Mouse (Mus musculus) left cerebral cortex, adult 9 months (tissue): ENCODE results near the gene Slc30a10.

Experiments
- DNase-seq, 2 experiments: peaks; one replicate each; pipeline ENCODE4 v3.0.0; 2022; ENCODE audit warnings: low spot score in 2 of 2

Gene Slc30a10

DNA sequence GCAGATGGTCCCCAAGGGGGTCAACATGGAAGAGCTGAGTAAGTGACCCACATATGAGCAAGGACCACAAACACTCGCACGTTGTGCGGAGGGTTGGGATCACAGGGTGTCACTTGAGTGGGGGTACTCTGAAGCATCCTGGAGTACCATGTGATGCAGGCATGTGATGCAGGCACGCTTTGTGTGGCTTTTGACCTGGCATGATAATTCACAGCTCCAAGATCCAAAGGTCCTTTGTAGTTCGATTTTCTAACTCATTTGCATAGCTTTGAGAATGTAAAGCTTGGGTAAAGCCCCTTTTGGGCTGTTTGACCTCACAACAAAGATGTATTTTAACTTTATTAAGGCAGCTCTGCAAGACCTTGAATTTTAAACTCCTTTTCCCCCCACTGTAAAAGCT lies 8.2 kb downstream of the Slc30a10 start:
- DNase-seq = no peak

DNA sequence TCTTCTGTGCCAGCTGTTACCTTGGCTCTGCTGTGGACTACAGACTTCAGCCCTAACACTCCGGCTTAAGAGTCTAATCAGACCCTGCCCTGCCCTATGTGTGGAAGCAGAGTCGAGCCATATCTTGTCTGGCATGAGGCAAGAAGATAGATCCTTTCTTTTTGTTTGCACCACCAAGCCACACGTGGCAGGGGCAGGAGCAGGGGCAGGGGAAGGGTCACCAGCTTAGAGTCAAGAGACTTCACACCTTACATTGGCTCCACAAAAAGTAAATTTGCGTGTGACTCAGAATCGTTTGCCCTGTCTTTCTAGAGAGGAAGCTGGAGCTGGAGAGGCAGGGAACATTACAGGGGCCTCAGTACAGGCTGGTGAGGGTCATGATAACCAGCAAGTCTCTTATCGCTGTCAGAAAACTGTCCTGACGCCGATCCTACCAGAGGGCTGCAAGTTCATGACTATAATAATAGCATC lies 14.9 kb downstream of the Slc30a10 start:
- DNase-seq = no peak

DNA sequence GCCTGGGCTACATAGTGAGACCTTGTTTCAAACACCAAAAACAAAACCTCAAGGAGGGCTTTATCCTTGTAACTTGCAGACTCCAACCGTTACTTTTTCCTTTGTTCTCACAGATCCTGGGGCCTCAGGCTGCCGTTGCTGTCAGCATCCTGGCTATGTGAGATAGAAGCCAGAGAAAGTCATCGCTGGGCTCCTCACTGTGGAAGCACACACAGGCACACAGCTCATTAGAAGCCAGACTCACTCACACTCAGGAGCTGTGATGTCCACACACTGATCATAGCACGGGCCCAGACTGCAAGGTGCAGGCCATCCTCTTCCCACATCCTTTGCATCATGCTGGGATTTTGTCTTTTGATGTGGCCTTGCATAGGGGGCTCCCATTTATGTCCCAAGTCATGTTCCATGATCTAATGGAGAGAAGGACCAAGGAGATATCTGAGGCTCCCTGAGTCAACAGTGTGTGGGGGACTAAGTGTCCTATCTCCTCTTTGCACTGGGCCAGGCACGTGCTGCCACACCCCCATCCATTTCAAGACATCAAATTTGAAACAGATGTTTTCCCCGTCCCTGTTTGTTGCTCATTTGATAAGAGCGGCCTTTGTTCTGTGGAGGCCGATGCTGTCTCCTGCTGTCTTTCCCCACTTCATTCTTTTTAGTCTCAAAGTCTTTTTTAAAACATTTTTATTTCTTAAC lies 17.5 kb downstream of the Slc30a10 start:
- no peak for DNase-seq

DNA sequence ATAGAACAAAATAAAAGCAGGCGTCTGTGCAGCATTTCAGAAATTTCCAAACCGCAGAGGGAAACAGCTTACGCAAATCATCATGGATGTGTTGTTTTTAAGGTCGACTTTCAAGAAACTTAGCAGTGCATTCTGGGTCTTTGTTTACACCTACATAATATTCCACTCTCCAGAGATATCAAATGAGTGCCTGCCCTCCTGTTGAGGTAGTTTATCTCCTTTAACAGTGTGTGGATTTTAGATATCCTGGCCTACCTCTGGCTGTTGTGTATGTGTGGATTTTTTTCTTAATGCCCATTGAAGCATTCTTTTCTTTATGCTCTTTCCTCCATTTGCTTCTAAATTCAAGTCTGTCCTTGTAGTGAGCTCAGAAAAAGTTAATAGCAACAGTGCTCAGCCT lies 18.1 kb downstream of the Slc30a10 start:
- no peak for DNase-seq

DNA sequence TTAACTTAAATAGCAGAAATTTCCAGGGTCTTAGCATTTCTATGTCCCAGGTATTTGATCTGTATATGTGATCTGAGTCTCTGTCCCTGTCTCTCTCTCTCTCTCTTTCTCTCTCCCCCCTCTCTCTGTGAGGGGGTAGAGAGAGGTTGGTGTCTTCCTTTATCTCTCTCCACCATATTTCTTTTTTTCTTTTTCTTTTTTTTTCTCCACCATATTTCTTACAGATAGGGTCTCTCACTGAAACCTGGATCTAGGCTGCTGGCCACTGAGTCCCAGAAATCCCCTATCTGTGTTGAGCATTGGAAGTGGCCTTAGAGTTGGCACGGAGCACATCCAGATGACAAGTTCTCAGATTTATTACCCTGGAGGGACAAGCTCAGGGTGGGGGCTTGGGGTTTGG lies 18.8 kb downstream of the Slc30a10 start:
- DNase-seq = no peak

DNA sequence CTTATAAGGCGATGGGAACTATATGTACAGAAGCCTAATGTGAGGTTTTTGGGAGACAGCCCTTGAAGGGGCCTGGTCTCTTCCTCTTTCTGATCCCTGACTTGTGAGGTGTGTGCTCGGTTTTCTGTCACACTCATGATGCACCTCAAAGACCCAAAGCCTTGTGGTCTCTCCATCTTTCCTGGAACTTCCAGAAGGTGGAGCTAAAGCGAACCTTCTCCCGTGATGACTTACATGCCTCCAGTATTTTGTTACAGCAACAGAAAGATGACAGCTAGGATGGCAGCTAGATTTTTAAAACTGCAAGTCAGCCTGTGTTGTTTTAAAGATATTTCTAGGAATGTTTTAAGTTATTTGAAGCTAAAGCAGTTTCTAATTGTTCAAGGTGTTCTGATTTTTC lies 25.2 kb downstream of the Slc30a10 start:
- no peak for DNase-seq

DNA sequence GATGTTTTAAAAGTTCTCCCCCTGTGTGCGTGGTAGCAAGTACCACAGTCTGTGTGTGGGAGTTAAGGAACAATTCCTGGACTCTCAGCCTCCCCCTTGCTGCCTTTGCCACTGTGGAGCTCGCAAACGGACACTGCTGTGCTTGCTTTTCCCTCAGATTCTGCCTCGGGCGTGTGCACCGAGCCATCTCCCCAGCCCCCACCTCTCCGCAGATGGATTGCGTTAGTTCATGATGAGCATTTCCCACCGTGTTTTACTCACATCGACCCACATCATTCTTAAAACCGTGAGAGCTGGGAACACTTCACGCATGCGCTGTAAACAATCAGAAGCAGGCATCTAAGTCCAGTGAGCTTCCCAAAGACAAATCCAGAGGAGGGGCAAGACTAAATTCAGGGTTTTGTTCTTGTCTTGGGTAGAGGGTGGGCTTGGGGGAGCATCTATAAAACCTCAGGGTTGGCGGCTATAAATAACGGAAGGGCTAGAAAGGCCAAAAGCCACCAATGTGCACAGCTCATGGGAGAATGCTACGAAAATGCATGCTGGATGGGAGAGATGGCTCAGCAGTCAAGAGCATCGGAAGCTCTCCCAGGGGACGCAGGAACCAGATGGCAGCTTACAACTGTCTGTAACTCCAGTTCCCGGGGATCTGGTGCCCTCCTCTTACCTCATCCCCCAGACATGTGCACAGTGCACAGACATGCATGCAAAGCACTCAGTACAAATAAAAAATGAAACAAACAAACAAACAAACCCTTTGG lies 27.5 kb downstream of the Slc30a10 start:
- peak in 1 of 2 experiments; percentile 44 for DNase-seq

DNA sequence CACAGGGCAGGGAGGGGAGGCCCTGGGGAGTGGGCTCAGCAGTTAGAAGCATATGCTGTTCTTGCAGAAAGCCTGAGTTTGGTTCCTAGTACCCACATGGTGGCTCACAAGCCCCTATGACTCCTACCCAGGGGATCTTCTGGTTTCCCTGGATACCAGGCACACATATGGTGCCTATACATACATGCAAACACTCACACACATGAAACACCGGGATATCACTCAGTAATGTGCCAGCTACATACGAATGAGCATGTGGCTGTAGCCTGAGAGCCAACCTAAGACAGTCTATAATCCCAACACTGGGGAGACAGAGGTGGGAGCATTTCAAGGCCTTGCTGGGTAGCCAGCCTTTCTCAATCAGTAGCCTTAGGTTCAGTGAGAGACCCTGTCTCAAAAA lies 28.1 kb downstream of the Slc30a10 start:
- DNase-seq = no peak

DNA sequence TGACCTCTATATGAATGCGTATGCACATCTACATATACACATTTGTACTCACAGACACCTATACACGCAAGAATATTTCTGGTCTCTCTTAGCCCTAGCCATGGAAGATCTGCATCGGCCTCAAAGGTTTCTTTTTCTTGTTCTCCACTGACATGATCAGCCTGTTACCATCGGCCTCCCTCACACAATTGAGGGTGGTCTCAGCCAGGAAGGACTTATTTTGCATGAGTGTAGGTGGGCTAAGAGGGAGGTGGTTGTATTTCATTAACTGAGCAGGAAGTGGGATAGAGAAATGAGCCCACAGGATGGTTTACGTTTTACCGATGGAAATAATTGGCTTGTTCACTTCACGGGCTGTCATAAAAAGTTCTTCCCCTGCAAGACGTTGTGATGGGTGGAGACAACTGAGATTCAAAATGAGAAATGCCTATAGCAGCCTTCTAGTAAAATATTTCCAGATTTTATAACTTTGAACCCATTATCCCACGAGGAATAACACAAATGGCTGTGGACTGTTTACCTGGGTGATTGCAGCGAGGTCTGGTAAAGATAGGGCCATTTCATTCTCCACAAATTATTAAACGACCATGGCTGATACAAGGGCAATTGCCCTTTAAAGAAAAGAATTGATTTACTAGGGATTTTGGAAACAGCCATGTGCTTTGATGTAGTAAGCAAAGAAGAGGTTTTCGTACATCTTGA lies 28.9 kb downstream of the Slc30a10 start:
- no peak for DNase-seq

DNA sequence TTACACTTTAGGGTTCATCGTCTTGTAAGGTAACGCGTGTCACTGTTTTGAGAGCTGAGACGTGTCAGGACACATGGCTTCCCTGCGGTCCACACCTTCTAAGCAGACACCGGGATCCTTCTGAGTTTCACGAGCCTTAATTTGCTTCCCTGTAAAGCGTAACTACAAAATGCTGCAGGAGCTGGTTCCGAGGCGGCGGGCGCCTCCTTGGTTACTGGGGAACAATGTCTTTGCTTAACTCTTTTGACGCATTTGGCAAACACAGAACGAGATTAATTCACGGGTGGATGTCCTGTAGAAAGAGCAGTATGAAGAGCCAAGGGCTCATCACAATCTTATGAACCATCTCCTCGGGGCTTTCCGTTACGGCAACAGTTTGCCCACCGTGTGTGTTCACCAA lies 29.6 kb downstream of the Slc30a10 start:
- peak in 1 of 2 experiments; percentile 16 for DNase-seq

DNA sequence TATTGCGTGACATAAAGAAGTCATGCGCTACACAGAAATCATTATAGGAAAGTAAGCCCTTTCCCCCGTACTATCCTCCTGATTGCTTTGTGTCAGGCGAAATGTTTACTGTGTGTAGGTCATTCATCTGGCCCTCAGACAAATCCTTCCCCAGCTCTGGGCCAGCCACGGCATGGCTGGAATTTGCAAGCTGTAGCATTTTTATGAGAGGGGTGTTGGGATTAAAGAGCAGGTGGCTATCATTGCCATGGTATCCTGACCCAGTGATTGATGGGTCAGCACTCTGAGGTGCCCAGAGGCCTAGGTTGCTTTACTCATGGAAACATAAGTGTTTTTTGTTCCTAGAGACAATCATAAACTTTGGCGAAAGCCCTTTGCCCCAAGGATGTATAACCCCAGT lies 35.2 kb downstream of the Slc30a10 start:
- DNase-seq = no peak

DNA sequence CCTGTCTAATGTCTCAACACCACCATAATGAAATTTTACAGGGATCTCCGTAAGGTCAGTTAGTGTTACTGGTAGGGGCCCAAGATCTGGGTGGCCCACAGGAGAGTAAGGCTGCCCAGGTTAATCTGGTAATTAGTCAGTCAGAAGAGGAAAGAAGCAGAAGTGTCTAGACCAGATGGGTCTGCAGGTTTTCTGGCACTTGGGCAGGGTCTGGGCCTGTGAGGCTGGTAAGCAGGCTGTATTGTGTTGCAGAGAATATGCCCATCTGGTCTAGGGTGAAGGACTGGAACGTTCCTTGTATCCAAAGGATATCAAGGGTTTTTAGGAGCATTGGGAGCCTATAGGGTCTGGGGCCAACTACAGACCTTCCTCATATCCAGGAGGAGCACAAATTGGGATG lies 36.0 kb downstream of the Slc30a10 start:
- DNase-seq = no peak

DNA sequence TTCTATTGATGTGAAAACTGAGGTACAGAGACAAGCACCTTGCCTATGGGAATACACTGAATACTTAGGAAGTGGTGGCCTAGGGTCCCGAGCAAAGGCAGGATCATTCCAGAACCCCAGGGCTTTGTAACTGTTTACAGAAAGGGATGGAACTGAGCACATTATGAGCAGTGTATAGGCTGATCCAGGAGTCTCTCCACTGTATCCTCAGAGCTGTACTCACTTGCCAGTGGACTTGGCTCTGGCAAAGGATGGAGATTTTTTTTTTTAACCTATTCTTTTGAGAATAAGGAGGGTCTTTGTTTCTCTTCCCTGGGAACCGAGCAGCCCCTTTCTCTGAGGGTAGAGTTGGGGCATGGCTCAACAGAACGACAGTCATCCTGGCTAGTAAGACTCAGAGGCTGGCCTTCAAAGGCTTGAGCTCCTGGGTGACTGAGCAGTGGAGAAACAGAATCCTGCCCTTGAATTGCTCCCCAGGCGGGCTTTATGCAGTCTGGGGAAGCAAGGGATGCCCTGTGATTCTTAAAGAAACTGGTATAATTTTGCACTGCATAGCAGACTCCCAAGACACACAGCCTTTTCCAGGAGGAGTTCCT lies 38.9 kb downstream of the Slc30a10 start:
- DNase-seq = peak; percentile 20 to 25

DNA sequence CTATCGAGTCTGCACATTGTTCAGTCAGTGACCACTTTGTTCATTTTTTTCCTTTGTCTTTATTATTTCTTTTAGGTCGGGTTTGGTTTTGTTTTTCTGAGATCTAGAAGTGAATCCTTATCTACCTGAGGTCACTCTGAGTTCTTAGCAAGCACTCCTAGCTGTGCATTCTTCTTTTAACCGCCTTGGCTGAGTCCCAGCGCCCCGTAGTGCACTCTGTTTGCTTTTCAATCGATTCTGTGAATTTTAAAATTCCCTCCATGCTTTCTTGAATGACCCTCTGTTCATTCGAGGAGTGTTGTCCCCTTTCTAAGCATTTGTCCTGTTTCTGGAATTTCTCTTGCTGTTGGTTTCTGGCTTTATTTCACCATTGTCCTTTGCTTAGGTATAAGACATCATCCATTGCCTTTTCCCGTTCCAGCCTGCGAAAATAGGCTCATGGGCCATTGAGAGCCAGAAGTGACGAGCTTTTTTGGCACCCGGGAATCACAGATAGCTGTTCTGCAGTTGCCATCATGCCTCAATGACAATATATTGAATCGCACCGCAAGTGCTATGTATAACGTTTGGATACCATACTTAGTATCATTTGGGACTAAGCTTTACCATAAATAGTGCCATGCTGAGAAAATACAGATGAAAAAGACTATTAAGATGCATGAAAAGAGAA lies 42.3 kb downstream of the Slc30a10 start:
- DNase-seq = no peak

DNA sequence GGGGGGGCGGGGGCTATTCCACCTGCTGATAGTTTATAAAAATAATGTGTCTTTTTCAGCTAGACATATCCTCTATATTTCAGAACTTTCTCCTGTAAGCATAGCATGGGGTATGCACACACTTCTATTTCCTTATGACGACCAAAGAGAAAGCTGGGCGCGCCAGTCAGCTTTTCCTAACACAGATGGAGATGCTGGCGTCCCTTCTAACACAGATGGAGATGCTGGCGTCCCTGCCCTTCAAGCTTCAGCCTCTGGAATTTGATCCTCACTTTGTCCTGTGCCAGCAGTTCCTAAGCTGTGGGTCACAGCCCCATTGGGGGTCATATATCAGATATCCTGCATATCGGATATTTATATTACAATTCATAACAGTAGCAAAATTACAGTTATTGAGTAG lies 46.0 kb downstream of the Slc30a10 start:
- no peak for DNase-seq

DNA sequence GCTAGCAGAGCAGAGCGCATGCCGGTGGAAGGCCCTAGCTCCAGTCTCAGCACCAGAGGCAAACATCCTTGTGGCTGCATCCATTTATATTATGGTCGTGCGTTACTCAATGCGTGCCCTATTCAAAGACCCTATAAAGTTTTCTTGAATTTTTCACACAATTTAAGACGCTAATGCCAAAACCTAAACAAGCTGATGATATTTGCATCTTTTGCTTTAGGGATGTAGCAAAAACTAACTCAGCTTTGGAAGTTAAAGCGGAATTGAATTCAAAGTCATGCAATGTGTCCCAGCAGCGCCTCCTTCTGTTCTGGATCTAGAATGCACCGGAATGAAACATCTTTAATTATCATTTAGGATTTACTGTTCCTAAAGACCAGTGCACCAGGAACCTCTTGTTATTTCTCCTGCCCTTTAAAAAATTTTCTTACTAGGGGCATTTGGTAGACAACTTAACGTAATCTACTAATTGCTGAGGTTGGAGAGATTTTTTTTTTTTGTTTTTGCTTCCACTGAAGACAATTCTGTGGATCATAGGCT lies 47.2 kb downstream of the Slc30a10 start:
- DNase-seq = peak in 1 of 2 experiments; percentile 64

DNA sequence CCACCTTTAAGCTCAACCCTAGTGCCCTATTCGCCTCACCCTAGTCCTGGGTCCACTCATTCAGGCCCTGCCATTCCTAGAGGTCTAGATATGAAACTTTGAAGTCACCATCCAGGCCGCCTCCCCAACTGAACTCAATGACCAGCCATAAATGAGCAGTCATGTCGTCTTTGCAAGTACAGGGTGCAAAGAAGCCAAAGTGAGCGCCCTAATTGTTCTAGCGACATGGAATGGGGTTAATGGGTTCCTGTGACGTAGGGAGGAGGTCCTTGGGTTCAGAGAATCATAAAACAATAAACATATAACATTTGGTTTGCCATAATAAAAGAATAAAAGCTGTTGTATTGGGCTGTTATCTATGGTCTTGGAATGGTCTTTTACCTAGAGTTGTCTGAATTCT lies 47.9 kb downstream of the Slc30a10 start:
- no peak for DNase-seq

DNA sequence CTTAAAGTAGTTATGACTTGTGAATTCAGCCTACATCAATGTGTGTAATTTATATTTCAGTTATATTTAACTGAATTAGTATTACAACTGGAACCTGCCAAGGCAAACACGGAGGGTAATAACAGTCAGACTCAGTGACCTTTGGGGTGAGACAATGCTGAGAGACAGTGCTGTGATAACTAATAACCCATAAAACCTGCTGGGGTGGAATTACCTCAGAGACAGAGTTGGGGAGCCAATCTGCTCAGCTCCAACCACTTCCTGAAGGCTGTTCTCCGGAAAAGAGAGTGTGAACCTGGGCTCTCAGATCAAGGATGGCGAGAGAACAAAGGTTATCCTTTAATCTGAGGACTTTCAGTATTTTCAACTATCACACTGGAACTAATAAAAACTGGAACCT lies 54.4 kb downstream of the Slc30a10 start:
- no peak for DNase-seq

DNA sequence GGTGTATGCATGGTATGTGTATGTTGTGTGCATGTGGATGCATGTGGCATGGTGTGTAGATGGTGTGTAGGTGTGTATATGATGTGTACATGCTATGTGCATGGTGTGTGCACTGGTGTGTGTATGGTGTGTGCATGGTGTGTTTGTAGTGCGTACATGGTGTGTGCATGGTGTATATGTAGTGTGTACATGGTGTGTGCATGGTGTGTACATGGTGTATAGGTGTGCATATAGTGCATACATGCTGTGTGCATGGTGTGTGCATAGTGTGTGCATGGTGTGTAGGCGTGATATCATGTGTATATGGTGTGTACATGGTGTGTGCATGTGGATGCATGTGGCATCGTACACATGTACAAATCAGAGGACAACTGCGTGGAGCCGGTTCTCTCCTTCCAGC lies 56.7 kb downstream of the Slc30a10 start:
- DNase-seq = no peak

DNA sequence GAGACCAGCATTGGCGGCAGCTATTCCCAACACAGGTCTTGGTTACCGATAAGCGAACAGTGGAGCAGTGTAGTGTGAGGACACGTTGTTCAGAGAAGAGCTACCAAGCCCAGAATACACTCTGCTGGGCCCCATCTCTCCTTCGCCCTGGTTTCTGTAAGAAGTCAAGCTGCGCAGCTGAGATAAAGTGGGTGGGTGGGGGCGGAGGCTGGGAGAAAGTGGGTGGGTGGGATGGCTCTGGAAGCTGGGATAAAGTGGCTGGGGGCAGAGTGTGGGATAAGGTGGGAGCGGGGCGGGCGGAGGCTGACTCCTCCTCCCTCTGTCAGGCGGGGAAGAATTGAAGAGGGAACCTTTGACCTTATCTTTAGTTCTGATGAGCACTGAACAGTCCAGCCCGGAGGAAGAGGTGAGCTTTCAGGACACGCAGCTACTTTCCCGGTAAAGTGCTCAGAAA lies 60.9 kb downstream of the Slc30a10 start:
- no peak for DNase-seq

DNA sequence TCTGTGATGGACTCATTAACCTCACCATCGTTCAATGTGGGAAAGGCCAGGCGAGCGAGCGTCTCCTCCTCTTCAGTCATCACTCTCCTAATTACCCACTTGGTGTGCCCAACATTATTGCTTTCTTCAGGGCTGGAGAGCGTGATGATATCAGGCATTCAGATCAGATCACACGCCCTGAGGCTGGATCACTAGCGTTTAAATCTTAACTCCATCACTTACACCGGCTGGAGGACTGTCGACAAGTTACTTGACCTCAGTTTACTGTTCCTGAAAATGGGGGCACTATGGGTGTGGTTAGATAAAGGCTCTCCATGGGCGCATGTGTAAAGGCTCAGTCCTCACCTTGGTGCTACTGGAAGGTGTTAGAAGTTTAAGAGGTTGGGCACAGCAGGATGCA lies 61.4 kb downstream of the Slc30a10 start:
- DNase-seq = no peak
